Mouse (Mus musculus) liver, postnatal 0 days (tissue): ENCODE data around the gene Pgbd5.

Experiments
- CTCF ChIP-seq: sonication (generic); IDR thresholded peaks from 2 replicates; pipeline ENCODE4 v1.5.1; 2016; ENCODE audit warnings: antibody characterized with exemption, low read depth
- EP300 ChIP-seq: IDR thresholded peaks from 2 replicates; pipeline ENCODE4 v1.6.1; 2016; ENCODE audit warnings: antibody characterized with exemption, low read depth, mild to moderate bottlenecking

- TF ChIP-seq EP300 (no peak), CTCF (peak; percentile 42)
These were observed 87.8 kb downstream of the Pgbd5 start for GRCm38 (mm10) chr8:124351636-124352035.
